In genomic region chr13:62980131-62980530, GRCm38 (mm10) we compare ENCODE assay signal across 12 mouse cellular contexts. TPM values are rescaled to one million over a fixed set of nuclear protein-coding genes. Genes with fewer than 3 reads are reported as not detected.
DNase-seq lines count a peak whose midpoint lies in the region; ATAC-seq and TF ChIP-seq lines count a peak whose summit lies in the region.
"Had no signal": no experiment of that assay in that cellular context is flagged by ENCODE, and none has a peak within 500 bp of the region (broad histone marks: within the 10 kb centered on the region; RNA-seq: fewer than 3 reads in every experiment).

No protein-coding gene starts in this region.

- no peaks in the 10 kb centered on the region for H3K9me3 ChIP-seq in heart, embryonic 15.5 days (replicated peaks)
- H3K9me3 ChIP-seq in lung, embryonic 15.5 days: no peaks in the 10 kb centered on the region
- H3K9me3 ChIP-seq: forebrain, embryonic 13.5 days had no signal

- TF ChIP-seq POLR2A in lung, adult 2 months (IDR thresholded peaks at IDR 0.05; ENCODE audit: borderline replicate concordance, extremely low read depth, low read depth, low read length): no peak

- no peak for ATAC-seq in heart, embryonic 15.5 days (replicated peaks; ENCODE audit: insufficient number of reproducible peaks, insufficient read depth, low FRiP score, low read depth)
- ATAC-seq in lung, embryonic 15.5 days (ENCODE audit: borderline replicate concordance, extremely low read depth, low FRiP score, low TSS enrichment): no peak
- ATAC-seq: forebrain, embryonic 13.5 days; midbrain, embryonic 16.5 days had no signal

- H3K4me2 ChIP-seq in heart, embryonic 15.5 days: no peak overlapping the region
- no peak overlapping the region for H3K4me2 ChIP-seq in lung, embryonic 15.5 days
- H3K4me2 ChIP-seq: forebrain, embryonic 13.5 days had no signal

- no peak for TF ChIP-seq CTCF in lung, adult 2 months (IDR thresholded peaks at IDR 0.05; ENCODE audit: insufficient read depth, low read length)

- no peaks in the 10 kb centered on the region for H3K27me3 ChIP-seq in heart, embryonic 15.5 days
- no peaks in the 10 kb centered on the region for H3K27me3 ChIP-seq in lung, embryonic 15.5 days
- H3K27me3 ChIP-seq: forebrain, embryonic 13.5 days had no signal

- no peak for DNase-seq in heart, postnatal 4 days
- no peak for DNase-seq in lung, adult 2 months
- peak; percentile 59 for DNase-seq in brain, adult 2 months (ENCODE audit: low read depth, low spot score)
- peak; percentile 65 for DNase-seq in lung, postnatal 10 days
- DNase-seq in layer of hippocampus, postnatal 36 days: no peak
- DNase-seq: layer of hippocampus, adult 9-11 months; right cerebral cortex, postnatal 4 days had no signal

- H3K9ac ChIP-seq in heart, embryonic 15.5 days: no peak overlapping the region
- no peak overlapping the region for H3K9ac ChIP-seq in lung, embryonic 15.5 days
- H3K9ac ChIP-seq: forebrain, embryonic 13.5 days had no signal

- no peak overlapping the region for H3K4me3 ChIP-seq in heart, embryonic 15.5 days
- H3K4me3 ChIP-seq in lung, embryonic 15.5 days: no peak overlapping the region
- H3K4me3 ChIP-seq in lung, adult 2 months (replicated peaks; ENCODE audit: extremely low read depth, low read depth, low read length): no peak overlapping the region
- H3K4me3 ChIP-seq: forebrain, embryonic 13.5 days had no signal

- H3K4me1 ChIP-seq in heart, embryonic 15.5 days (replicated peaks): peaks cover 20% of the 10 kb centered on the region
- peaks cover 31% of the 10 kb centered on the region for H3K4me1 ChIP-seq in lung, embryonic 15.5 days
- peaks cover 3% of the 10 kb centered on the region for H3K4me1 ChIP-seq in lung, adult 2 months (ENCODE audit: control insufficient read depth, insufficient read depth, low read length)
- H3K4me1 ChIP-seq: forebrain, embryonic 13.5 days had no signal

- 78% methylated on average over 2 of the region's 2 CpGs for WGBS in heart, embryonic 15.5 days
- 49% methylated on average over 2 of the region's 2 CpGs for WGBS in lung, embryonic 15.5 days
- WGBS in lung, adult 2 months: 67% methylated on average over 2 of the region's 2 CpGs

- H3K36me3 ChIP-seq in heart, embryonic 15.5 days: no peaks in the 10 kb centered on the region
- no peaks in the 10 kb centered on the region for H3K36me3 ChIP-seq in lung, embryonic 15.5 days

- H3K27ac ChIP-seq in heart, embryonic 15.5 days: peak overlapping the region; percentile 53; the same call in 1 of the 2 replicates
- H3K27ac ChIP-seq in lung, embryonic 15.5 days: peak overlapping the region; percentile 34; the same call in 1 of the 2 replicates
- H3K27ac ChIP-seq: forebrain, embryonic 13.5 days; macrophage had no signal

RNA-seq across cellular contexts. Expression of gene 2010111I01Rik, which starts 15.4 kb away (rescaled TPM):
- polyA plus RNA-seq in heart, embryonic 15.5 days (2015; fragmentation: Nextera tagmentation; extraction: Ambion mirVana): 59.9 and 72.2 TPM in 2 replicates
- total RNA-seq in heart, postnatal 4 days (2021): 100 to 1,000 TPM; 154 to 174 TPM
- polyA plus RNA-seq in lung, embryonic 15.5 days (2015; fragmentation: Nextera tagmentation; extraction: Ambion mirVana): 129 and 133 TPM in 2 replicates
- polyA plus RNA-seq in lung, adult 2 months (2012; rRNA removed): 95.4 and 143 TPM in 2 replicates
- total RNA-seq in layer of hippocampus, postnatal 36 days (2021): 10 to 100 TPM; 76.8 to 92.7 TPM

Comparison
In these comparisons a context has a peak if more than half of its experiments do, and no peak if none do; other contexts are left out.
1. DNase-seq: peak in brain, adult 2 months (single experiment) and lung, postnatal 10 days (single experiment); none in heart, postnatal 4 days (single experiment), lung, adult 2 months (single experiment) and layer of hippocampus, postnatal 36 days (0 of 2).